Mouse (Mus musculus) right cerebral cortex, postnatal 4 days (tissue): ENCODE results near the gene Mctp2.
A peak's percentile ranks its signal among the peaks of the same experiment; 100 is the strongest.

ENCODE experiments used
- DNase-seq: peaks from one replicate; pipeline ENCODE4 v3.0.0-alpha.2; 2022

Mctp2 gene

DNA sequence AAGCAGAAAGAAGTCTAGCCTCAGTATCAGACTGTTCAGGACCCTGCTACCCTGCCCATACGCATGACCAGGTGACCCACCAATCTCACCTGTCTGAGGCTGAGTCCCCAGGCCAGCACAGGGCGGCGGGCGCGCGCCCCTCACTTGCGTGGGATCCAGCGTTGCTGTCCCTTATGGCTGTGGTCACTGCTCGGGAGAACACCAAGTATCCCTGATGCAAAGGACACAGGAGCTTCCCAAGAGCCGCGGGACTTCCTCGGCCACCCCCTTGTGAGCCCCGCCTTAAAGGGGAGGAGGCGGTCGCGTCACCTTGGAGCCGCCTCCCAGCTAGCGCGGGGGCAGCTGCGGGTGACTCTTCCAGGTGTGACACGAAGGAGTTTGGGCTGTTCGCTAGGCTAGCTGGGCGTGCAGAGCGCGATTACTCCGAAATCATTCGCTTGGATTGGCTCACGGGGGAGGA lies at the start of gene Mctp2:
Gene Mctp2, minus strand, starts transcription at position 227 of the 460 bp plus-strand sequence.
- peak; percentile 6 for DNase-seq

DNA sequence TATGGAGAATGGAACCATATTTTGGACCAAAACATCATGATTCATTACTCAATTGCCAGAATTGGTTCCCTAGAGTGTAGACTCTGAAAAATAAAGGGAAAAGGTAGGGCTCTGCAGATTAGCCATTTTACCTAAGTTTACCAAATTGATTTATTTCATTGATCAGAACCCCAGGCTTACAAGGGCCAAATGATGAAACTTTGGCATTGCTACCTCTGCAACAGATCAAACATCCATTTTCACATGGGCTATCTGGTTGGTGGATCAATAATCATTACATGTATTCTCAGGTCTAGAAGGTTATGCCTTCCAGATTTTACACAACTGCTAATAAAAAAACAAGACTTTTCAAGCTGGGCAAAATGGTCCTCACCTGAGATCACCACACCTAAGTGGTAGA lies 39.5 kb upstream of the Mctp2 start:
- DNase-seq = no peak

DNA sequence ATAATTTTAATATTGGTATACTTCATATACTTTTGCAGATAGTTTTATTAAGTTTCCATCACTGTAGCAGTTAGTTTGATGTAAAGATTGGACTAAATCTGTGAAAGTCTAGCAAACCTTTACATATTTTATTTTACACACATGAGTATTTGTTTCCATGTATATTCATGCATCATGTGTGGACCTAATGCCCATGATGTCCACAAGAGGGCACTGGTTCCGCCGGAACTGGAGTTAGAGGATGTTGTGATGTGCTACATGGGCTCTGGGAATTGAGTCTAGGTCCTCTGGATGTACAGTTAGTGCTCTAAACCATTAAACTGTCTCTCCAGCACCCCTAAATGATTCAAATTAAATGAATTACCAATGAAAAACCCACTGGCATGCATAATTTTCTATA lies 37.3 kb upstream of the Mctp2 start:
- no peak for DNase-seq

DNA sequence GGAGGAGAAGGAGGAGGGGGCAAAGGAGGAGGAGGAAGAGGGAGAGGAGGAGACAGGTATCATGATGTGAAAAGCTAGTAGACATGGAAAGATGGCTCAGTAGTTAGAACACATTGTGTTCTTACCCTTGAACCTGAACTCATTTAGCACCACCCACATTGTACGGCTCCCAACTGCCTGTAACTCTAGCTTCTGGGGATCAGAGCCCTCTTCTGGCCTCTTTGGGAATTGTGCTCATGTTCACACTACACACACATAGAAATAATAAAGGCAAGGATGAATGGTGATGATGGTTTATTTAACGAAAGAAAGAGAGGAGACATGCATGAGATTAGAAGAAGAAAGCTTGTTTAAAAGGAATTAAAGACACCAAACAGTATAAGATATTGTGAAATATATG lies 36.4 kb upstream of the Mctp2 start:
- DNase-seq = no peak

DNA sequence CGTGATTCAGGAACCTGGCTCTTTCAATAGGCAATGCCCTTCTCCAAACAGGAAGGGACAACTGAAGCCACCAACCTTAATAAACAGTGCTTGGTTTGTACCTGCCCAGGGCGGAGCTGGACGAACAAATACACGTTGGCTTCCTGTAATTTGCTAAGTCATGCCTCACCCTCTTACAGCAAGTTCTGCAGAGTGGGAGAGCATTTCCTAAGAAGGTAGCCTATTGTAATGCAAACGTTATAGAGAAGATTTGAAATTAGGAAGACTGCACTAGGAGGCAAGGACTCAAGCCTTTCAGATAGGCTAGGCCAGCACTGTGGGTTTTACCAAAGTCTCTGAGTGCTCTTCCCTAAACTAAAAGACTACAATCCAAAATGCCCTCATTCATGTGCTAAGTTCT lies 19.6 kb upstream of the Mctp2 start:
- no peak for DNase-seq

DNA sequence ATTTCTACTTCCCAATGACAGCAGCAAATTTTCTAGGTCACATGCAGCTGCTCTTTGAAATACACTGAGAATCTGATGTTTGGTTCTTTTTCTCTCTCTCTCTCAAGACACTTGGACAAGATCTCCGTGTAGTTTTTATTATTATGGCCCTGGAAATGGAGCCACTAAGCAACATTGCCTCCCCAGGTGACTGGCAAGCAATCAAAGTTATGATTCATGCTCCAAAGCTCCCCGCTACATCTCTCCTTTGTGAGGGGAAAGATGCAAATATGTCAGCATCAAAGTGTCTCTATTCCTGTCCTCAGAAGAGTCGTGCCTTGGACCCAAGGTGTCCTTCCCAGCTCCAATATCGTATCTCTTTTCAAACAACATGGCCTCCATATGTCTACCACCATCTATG lies 14.5 kb upstream of the Mctp2 start:
- DNase-seq = no peak

DNA sequence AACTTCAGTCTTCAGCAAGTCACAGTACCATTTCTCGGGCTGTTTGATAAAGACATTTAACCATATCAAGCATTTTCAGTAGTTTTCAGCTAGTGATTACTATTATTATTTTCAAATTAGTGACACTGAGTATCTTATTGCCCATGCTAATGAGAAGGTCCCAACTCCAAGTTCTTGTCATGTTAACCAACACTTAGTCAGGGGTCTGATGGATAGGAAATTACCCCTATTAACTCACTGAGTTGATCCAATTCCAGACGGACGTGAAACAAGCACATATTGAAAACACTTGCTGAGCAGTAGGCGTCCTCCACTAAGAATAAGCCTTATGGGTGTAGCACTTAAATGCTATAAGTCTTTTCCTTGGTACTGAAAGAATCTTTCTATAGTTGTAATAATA lies 14.0 kb upstream of the Mctp2 start:
- no peak for DNase-seq

DNA sequence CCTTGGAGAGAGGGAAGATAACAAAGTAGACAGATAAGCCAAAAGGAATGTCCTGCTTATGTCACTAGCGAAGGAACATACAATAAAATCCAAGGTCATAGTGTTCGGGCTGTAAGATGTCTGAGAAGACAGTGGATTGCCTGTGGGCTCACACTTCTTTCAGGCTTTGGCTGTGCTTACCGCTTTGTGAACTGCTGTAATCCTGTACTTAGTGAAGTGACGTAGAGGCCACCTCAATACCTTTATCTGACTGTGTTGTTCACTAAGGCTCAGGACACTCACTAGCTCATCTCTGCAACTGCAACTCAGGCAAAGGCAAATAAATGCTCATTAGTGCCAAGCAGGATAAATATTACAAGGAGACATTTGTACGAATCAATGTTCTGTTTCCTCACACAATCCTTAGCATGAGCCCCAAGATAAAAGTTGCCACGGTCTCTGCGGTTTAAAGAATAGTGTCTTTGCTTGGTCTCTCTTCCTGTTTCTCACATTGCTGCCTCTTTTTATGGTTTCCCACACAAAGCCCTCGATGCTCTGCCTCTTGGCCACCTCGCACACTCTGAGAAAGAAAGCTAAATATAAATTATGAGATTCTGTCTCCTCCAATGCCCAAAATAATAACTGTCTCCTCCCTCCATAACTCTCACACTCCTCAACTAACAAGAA lies 8.1 kb upstream of the Mctp2 start:
- no peak for DNase-seq

DNA sequence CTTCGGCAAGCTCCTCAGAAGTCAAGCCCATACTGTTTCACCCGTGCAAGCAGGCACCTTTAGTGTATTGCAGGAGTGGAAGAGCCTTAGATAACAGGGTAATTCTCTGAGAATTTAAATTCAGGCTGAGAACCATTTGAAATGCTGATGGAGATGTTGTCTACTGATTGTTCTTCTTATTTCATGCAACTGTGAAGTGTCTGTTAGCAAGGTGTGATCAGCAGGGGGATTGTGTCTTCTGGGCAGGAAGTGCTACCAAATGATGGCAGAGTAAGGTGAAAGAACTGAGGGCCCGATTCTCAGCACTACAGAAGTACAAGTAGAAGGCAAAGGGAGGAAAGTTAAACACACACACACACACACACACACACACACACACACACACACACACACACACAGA lies 7.5 kb upstream of the Mctp2 start:
- no peak for DNase-seq

DNA sequence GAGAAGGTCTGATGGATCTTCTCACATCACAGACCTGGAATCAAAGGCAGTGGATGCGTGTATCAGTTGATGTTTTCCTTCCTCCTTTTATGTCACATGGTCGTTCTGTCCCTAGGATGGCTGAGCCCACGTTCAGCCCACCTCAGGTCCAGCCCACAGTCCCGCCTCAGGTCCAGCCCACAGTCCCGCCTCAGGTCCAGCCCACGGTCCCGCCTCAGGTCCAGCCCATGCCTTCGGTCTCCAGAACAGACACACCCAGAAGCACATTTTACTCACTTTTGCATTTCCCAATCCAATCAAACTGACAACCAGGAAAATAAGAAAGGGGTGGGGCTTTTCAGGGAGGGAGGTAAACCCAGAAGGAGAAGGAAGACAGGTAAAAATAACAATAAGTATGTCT lies 5.2 kb upstream of the Mctp2 start:
- DNase-seq = no peak

DNA sequence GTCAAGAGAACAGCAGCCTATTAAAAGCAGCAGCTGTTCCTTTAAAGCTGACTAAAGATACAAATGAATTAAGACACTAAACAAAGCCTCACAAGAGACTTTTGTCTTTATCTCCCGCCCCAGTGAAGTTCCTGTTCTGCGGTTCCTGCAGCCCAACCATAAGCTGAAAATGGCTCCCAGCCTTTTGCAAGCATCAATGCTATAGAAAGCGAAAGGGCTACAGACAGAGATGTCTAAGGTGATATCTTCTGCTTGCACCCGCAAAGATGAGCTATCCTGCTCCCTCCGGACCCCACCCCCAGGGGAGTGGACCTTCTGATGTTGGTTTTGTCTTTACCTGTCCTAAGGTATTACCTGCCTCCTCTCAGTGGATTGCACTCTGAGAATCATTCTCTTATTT lies 1.7 kb upstream of the Mctp2 start:
- no peak for DNase-seq

DNA sequence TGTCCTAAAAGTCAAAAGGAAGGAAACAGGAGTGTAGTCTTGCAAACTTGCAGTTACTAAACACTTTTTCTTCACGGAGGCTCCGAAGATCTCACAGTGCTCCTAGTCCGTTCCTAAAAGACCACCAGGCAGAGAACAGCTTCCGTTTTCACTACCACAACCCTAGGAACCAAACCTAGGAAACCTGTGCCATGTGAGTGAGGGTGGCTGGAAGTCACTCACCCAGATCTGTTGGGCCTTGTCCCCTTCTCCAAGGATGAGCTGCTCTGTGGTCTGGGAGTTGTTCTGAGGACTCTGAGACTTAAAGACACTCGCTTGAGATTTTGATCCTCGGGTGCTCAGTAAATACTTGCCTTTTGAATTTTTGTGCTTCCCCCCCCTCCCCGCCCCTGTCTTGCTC lies 439 bp upstream of the Mctp2 start:
- DNase-seq = no peak

DNA sequence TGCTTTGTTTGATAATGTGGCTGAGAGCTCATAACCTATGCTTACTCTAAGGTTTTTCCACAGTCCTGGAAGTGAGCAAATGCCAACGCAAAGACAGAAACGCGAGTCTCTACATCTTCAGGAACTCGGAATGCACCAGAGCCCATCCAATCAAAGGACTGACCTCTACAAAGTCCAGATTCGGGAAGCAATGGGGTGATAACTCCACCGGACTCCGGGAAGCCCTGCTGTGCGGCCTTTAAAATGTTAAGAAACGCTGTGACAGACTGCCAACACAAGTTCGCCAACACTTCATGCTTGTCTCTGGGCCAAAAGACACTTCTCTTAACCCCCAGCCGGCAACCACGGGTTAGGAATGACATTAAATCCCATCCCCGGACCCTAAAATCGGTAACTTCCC lies 437 bp downstream of the Mctp2 start:
- DNase-seq = no peak

DNA sequence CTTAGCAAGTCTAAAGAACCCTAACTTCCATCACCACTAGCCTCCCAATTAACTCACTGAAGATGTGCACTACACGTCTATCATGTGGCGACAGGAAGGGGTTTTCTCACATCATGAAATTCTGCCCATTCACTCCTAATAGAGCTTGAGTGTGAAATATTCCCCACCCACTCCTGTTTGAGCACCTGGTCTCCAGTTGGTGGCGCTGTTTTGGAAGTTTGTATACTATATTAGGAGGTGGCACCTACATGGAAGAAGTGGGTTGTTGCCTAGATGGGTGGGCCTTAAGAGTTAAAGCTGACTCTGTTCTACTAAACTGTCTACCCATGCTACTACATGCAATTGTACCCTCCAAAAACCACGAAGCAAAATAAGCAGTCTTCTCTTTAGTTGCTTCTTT lies 4.7 kb downstream of the Mctp2 start:
- no peak for DNase-seq

DNA sequence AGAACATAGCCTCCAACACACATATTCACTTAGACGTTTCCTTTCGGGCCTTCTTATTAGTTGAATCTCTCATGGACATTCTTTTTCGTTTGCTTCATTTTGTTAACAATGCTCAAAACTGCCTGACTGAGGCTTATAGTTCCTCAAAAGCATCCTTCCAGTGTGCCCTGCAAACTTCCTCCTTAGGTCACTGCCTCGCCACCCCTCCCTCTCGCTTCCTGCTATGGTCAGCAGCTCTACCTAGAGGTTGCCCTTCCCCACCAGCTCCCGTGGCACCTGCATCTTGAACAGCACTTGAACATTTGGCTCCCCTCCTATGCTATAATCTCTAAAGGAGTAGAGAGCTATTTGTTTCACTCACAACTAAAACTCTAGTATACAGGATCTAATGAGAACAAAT lies 6.7 kb downstream of the Mctp2 start:
- DNase-seq = no peak

DNA sequence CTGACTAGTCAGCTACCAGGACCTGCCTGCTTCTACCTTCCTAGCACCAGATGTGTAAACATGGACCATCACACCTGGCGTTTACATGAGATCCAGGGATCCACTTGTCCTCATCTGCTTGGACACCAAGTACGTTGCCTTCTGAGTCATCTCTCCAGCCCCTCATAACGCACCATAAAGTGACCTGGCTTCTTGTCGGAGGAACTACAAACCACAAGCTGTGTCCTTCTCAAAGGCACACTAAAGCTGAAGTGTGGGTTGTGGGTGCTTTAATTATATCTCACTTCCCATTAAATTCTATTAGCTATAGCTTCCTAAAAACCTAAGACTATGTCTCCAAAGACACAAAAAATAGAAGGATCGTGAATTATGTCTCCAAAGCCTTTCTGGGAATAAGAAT lies 9.4 kb downstream of the Mctp2 start:
- DNase-seq = no peak

DNA sequence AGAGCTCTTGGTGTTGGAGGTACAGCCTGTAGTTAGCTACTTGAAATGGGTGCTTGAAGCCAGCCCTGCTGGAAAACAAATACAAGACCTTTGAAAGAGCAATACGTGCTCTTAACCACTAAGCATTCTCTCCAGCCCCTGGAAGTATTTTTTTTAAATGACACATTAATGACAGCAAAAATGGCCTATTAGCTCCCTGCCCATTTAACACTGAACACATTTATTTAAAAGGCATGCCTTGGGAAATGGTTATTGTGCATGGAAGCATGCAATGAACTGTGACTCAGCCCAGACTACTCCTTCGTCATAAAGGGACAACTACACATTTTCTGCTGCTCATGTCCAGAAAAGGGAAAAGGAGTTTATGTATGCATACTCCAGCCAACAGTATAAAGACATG lies 10.2 kb downstream of the Mctp2 start:
- no peak for DNase-seq

DNA sequence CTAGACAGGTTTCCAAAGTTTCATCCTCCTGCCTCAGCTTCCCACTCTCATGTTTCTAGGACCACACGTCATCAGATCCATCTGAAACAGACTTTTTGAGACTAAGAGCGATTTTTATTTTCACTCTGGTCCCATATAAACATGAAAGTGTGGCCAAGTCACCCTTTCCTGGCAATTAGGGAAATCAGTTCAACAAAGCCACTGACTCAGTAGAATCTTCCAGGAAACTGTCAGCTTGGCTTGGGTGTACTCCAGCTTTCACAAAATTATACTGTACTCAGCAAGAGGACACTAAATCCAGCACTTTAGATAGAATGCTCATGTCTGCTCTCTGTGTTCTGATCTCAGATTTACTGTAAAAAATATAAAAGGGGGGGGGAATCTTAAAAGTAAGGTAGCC lies 11.5 kb downstream of the Mctp2 start:
- DNase-seq = no peak

DNA sequence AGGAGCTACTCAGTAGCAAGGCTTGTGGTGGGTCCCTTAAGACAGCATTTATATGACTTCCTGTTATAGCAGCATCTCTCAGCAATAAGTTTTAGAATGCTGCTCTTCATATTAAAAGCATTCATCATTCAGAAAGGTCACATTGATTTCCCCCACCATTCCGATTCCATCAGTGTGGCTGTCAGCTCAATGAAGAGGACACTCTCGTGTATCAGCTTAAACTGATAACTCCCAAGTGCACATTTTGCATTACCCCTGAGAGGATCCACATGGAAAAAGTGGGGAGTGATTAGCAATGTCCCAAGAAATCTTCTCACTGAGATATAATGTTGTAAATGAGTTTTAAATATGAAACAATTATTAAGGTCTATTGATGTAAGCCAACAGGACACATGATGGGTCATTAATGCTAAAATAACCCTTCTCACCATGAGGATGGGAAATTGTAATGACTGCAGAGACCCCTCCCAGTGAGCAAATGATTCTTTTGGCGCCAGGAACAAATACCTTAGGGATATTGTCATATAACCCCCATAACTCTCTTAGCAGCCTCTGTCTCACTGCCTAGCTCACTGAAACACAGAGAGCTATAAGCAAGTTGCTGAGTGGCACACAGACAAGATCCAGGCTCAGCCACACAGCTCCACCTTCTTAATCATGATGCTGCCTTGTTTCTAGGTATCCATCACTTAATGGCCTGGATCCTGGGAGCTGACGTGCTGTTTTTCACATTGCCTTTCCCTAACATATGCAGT lies 12.4 kb downstream of the Mctp2 start:
- DNase-seq = no peak

DNA sequence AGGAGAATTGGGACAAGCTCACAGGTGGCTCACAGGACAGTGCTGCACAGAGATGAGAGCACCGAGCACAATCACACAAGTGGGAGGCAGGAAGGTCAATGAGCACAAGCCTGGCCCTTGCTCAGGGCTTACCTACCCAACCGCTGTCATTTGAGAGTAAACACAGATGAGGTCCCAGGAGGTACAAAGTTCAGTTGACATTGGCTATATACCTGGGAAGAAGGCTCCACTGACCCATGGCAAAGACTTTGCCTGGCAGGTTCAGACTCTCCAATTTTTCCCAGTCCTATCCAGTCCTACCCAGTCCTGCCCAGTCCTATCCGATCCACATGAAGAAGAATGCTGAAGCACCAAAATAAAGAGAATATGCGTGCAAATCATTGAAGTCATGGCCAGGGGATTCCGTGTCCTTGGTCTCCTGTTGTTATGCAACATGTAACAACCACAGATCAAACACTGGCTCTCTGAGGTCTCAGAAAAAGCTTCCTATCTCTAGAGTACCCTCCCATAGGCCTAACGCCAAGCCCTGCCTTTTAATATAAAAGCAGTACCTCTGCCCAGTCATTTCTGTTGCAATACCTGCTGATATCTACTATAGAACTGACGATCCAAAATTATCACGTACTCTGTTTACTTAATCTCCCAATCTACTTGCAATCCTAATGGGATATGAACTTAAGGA lies 14.0 kb downstream of the Mctp2 start:
- no peak for DNase-seq

DNA sequence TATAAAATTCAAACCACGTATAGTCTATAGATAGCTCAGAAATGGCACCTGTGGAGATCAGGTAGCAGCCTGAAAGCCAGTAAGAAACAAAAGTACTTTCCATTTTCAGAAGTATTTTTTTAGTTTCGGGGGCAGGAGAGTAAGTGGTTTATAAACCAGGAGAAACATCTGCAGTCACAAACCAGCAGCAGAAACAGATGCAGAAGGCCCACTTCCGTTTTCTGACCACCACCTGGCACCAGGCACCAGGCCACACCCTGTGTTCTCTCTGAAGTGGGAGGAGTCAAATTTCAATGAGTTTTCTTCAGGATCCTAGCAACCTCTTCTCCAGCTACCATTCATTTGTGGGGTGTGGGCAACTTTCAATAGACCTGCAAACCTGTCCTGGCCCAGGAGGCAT lies 25.7 kb downstream of the Mctp2 start:
- DNase-seq = no peak

DNA sequence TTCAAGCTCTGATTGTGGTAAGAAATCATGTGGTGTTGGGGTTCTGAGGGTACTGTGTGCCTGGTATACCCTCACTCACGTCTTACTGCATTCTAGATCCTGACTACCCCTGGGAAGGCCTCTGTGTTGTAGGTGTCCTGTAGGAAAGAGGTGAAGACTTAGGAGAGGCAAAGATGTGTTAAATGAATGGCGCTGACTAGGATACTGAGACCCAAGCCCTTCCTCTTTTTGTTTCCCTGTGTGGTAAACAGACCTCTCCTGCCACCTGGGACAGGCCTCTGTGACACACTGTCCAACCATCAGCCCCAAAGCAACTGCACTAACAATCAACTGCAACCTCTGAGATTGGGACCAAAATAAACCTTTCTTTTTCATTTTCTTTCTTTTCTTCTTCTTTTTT lies 28.0 kb downstream of the Mctp2 start:
- no peak for DNase-seq

DNA sequence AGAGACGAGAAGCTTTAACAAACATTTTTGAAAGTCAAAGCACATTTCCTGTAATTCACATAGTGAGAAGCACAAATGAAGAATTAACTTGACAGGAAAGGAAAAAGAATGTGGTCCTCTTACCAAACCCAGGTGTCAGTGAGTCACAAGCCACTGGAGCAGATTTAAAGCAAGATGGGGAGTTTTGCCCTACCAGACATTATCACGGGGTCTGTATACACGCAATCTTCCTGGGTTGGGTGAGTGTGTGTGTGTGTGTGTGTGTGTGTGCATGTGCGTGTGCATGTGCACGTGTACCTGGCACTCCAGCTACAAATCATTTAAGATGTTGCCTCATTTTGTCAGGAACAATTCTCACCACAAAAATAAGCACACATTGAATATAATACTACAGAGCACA lies 30.9 kb downstream of the Mctp2 start:
- no peak for DNase-seq

DNA sequence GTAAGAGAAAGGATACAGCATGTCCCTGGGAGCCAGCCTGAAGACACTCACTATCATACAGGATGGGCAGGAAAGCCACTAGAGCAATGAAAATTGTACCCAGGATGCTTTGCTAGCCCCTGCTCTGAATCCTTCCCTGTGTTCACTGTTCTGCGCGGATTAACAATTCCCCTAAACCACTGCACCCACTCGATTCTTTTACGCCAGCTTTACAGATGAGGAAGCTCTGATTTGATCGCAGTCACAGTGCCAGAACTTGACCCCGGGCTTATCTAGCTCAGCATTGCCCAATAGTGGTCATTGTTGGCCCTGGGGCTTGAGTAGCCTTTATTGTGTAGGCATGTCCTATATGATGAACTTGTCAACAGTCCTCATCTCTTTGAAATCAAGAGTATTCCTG lies 34.9 kb downstream of the Mctp2 start:
- no peak for DNase-seq
